Mouse (Mus musculus) heart, embryonic 15.5 days (tissue): ENCODE measurements around the gene Stub1. TPM values are rescaled to one million over a fixed set of nuclear protein-coding genes. Genes with fewer than 3 reads are reported as not detected.
A peak's percentile ranks its signal among the peaks of the same experiment; 100 is the strongest.

ENCODE experiments used
- ATAC-seq: fragments of 200-750 bp; cut with Nextera tagmentation; replicated peaks from 2 replicates; pipeline ENCODE4 v1.8.0; 2017; ENCODE audit warnings: low read depth, moderate TSS enrichment; ENCODE audit not compliant: insufficient number of reproducible peaks, insufficient read depth, low FRiP score
- H3K27ac ChIP-seq: fragments of 300-500 bp; sonication (generic); 2 replicates; pipeline ENCODE4 v1.5.1; 2015; ENCODE audit warnings: mild to moderate bottlenecking, inconsistent platforms
- H3K27me3 ChIP-seq: fragments of 300-500 bp; sonication (generic); 2 replicates; pipeline ENCODE4 v1.6.1; 2015; ENCODE audit warnings: inconsistent platforms
- H3K36me3 ChIP-seq: fragments of 300-500 bp; sonication (generic); 2 replicates; pipeline ENCODE4 v1.6.1; 2015; ENCODE audit warnings: mild to moderate bottlenecking, inconsistent platforms
- H3K4me1 ChIP-seq: fragments of 300-500 bp; sonication (generic); replicated peaks from 2 replicates; pipeline ENCODE4 v1.6.1; 2015; ENCODE audit warnings: inconsistent platforms
- H3K4me2 ChIP-seq: fragments of 300-500 bp; sonication (generic); 2 replicates; pipeline ENCODE4 v1.6.1; 2015; ENCODE audit warnings: inconsistent platforms, mild to moderate bottlenecking, moderate library complexity
- H3K4me3 ChIP-seq: fragments of 300-500 bp; sonication (generic); 2 replicates; pipeline ENCODE4 v1.5.1; 2015; ENCODE audit warnings: mild to moderate bottlenecking, inconsistent platforms
- H3K9ac ChIP-seq: fragments of 300-500 bp; sonication (generic); 2 replicates; pipeline ENCODE4 v1.6.1; 2015; ENCODE audit warnings: mild to moderate bottlenecking, inconsistent platforms
- H3K9me3 ChIP-seq: fragments of 300-500 bp; sonication (generic); replicated peaks from 2 replicates; pipeline ENCODE4 v1.6.1; 2016; ENCODE audit warnings: inconsistent platforms
- WGBS: fragments of 180-500 bp; shearing (Covaris S2); methylation state at CpG from one replicate; pipeline ENCODE4 v1.1.7; 2015; ENCODE audit warnings: mixed read lengths; 5-methylcytosine and 5-hydroxymethylcytosine counted together
- polyA plus RNA-seq: library from polyadenylated mRNA; unstranded; fragments of >200 nt; fragmentation: Nextera tagmentation; extraction: Ambion mirVana; gene quantifications from 2 replicates; pipeline ENCODE4 v1.2.1, GENCODE M21; 2015

The Stub1 gene
- polyA plus RNA-seq, 1 experiment from 2014 or later = 251 TPM

DNA sequence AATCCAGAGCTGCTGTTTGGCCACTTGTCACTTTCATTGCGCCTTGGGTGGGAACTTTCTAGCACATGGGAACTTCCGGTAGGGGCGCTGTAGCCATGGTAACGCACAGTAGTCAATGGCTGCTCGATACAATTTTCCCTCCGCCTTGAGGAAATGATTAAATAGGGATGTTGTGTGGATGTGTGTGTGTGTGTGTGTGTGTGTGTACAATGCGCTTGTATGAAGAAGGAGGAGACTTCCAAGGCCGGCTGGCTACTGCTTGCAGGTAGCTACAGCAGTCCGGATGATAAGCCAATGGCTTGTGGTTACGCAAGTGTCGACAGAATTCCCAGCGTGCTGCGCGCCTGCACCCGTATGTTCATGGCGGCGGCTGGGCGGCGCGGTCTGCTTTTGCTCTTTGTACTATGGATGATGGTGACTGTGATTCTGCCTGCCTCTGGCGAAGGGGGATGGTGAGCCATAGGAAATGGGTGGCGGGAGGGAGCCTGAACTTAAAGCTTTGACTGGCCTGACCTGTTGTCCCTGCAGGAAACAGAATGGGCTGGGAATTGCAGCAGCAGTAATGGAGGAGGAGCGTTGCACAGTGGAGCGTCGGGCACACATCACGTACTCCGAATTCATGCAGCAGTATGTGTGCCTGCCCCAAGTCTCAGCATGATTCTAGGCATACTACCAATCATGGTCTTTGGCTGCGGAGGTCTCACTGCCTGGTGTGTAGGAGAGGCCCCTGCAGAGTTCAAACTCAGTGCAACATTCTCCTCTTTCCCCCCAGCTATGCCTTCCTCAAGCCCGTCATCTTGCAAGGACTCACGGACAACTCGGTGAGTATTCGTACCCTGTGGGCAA lies 4.3 kb downstream of the Stub1 start, which contains the start of gene Jmjd8:
Jmjd8 (plus strand) TSS at position 156 of the 846 bp plus-strand sequence.
- H3K4me2 ChIP-seq = peak within 1 kb of the TSS; percentile 84
- no peak for ATAC-seq
- H3K4me3 ChIP-seq = peak within 1 kb of the TSS; percentile 72
- H3K36me3 ChIP-seq = peaks cover 18% of the 10 kb centered on the region
- peaks cover 55% of the 10 kb centered on the region for H3K4me1 ChIP-seq
- no peaks in the 10 kb centered on the region for H3K27me3 ChIP-seq
- WGBS = under 1% methylated on average over 32 of the region's 32 CpGs
- peak within 1 kb of the TSS; percentile 82 for H3K9ac ChIP-seq
- peak within 1 kb of the TSS; percentile 90 for H3K27ac ChIP-seq
- H3K9me3 ChIP-seq = no peaks in the 10 kb centered on the region

DNA sequence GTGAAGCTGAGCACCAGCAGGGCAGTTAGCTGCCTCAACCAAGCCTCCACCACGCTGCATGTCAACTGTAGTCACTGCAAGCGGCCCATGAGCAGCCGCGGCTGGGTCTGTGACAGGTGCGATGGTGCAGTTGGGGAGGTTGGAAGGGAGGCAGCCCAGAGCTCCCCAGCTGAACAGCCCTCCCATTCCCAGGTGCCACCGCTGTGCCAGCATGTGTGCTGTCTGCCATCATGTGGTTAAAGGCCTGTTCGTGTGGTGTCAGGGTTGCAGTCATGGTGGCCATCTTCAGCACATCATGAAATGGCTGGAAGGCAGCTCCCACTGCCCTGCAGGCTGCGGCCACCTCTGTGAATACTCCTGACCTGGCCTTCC lies 5.0 kb downstream of the Stub1 start:
- H3K36me3 ChIP-seq = peaks cover 18% of the 10 kb centered on the region
- WGBS = 81% methylated on average over 8 of the region's 8 CpGs
- H3K4me2 ChIP-seq = peak overlapping the region; percentile 84
- peak overlapping the region; percentile 90 for H3K27ac ChIP-seq
- no peaks in the 10 kb centered on the region for H3K27me3 ChIP-seq
- H3K9me3 ChIP-seq = no peaks in the 10 kb centered on the region
- H3K4me3 ChIP-seq = peak overlapping the region; percentile 72
- peak overlapping the region; percentile 82; the same call in 1 of the 2 replicates for H3K9ac ChIP-seq
- no peak for ATAC-seq
- peaks cover 56% of the 10 kb centered on the region for H3K4me1 ChIP-seq

GRCm38 (mm10) chr17:25827546-25828222 lies 5.5 kb downstream of the Stub1 start:
- H3K27ac ChIP-seq = no peak overlapping the region
- peaks cover 56% of the 10 kb centered on the region for H3K4me1 ChIP-seq
- H3K36me3 ChIP-seq = peaks cover 18% of the 10 kb centered on the region
- H3K27me3 ChIP-seq = no peaks in the 10 kb centered on the region
- no peak overlapping the region for H3K9ac ChIP-seq
- H3K4me2 ChIP-seq = no peak overlapping the region
- H3K9me3 ChIP-seq = no peaks in the 10 kb centered on the region
- no peak overlapping the region for H3K4me3 ChIP-seq
- no peak for ATAC-seq
- 89% methylated on average over 22 of the region's 22 CpGs for WGBS

- H3K4me1 ChIP-seq = peaks cover 54% of the 10 kb centered on the region
- WGBS = 91% methylated on average over 13 of the region's 13 CpGs
- no peak overlapping the region for H3K27ac ChIP-seq
- no peak for ATAC-seq
- H3K9me3 ChIP-seq = no peaks in the 10 kb centered on the region
- H3K9ac ChIP-seq = no peak overlapping the region
- H3K36me3 ChIP-seq = peaks cover 18% of the 10 kb centered on the region
- peaks cover 7% of the 10 kb centered on the region for H3K27me3 ChIP-seq
- no peak overlapping the region for H3K4me3 ChIP-seq
- H3K4me2 ChIP-seq = no peak overlapping the region
Measured at GRCm38 (mm10) chr17:25827011-25827410, 6.2 kb downstream of the Stub1 start.

DNA sequence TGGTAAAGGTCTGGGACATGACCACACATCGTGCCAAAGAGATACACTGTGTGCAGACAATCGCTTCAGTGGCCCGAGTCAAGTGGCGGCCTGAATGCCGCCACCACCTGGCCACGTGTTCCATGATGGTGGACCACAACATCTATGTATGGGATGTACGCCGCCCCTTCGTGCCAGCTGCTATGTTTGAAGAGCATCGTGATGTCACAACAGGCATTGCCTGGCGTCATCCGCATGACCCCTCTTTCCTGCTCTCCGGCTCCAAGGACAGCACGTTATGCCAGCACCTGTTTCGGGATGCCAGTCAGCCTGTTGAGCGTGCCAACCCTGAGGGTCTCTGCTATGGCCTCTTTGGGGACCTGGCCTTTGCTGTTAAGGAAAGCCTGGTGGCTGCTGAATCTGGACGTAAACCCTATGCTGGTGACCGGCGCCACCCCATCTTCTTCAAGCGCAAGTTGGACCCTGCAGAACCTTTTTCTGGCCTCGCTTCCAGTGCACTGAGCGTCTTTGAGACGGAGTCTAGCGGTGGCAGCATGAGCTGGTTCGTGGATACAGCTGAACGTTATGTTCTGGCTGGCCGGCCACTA lies 7.1 kb downstream of the Stub1 start:
- 94% methylated on average over 27 of the region's 27 CpGs for WGBS
- peaks cover 44% of the 10 kb centered on the region for H3K4me1 ChIP-seq
- no peak for ATAC-seq
- peaks cover 14% of the 10 kb centered on the region for H3K36me3 ChIP-seq
- peaks cover 15% of the 10 kb centered on the region for H3K27me3 ChIP-seq
- no peak overlapping the region for H3K9ac ChIP-seq
- no peaks in the 10 kb centered on the region for H3K9me3 ChIP-seq
- no peak overlapping the region for H3K4me3 ChIP-seq
- H3K4me2 ChIP-seq = no peak overlapping the region
- no peak overlapping the region for H3K27ac ChIP-seq

- peak overlapping the region; percentile 87; the same call in 1 of the 2 replicates for H3K4me2 ChIP-seq
- no peak overlapping the region for H3K9ac ChIP-seq
- peaks cover 6% of the 10 kb centered on the region; the same call in 1 of the 2 replicates for H3K36me3 ChIP-seq
- H3K27ac ChIP-seq = no peak overlapping the region
- WGBS = 84% methylated on average over 6 of the region's 6 CpGs
- ATAC-seq = no peak
- H3K9me3 ChIP-seq = no peaks in the 10 kb centered on the region
- H3K27me3 ChIP-seq = peaks cover 23% of the 10 kb centered on the region
- peaks cover 38% of the 10 kb centered on the region for H3K4me1 ChIP-seq
- H3K4me3 ChIP-seq = no peak overlapping the region
Measured at GRCm38 (mm10) chr17:25825311-25825710, 7.9 kb downstream of the Stub1 start.

GRCm38 (mm10) chr17:25824362-25825142 lies 8.7 kb downstream of the Stub1 start:
- no peak for ATAC-seq
- Histone ChIP-seq H3K9ac (peak overlapping the region; percentile 63; the same call in 1 of the 2 replicates), H3K9me3 (no peaks in the 10 kb centered on the region), H3K4me1 (peaks cover 33% of the 10 kb centered on the region), H3K27ac (no peak overlapping the region), H3K4me2 (peak overlapping the region; percentile 87), H3K27me3 (peaks cover 30% of the 10 kb centered on the region), H3K36me3 (peaks cover 5% of the 10 kb centered on the region; the same call in 1 of the 2 replicates), H3K4me3 (peak overlapping the region; percentile 61)
- WGBS = 69% methylated on average over 17 of the region's 17 CpGs

DNA sequence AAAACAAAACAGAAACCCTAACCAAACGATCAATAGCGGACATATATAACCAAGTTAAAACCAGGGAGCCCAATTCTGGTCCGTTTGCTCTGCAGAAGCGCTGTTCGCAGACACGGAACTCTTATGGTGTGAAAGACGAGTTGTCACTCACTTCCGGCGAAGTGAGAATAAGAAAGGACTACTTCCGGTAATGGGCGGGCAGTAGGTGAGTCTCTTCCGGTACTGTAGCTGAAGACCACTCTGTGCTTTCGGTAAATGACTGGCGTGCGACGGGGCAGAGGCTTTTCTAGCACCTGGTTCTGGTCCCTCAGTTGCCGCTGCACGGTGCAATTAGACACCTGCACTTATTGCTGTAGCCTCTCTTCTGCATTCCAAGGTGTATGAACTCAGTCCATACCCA lies 9.8 kb downstream of the Stub1 start, which contains the start of gene Wdr24:
Wdr24 (plus strand) TSS at position 176 of the 400 bp plus-strand sequence.
- Histone ChIP-seq H3K27ac (peak within 1 kb of the TSS; percentile 8; the same call in 1 of the 2 replicates), H3K9me3 (no peaks in the 10 kb centered on the region), H3K27me3 (peaks cover 41% of the 10 kb centered on the region), H3K9ac (peak within 1 kb of the TSS; percentile 63), H3K36me3 (peaks cover 5% of the 10 kb centered on the region; the same call in 1 of the 2 replicates), H3K4me1 (peaks cover 24% of the 10 kb centered on the region), H3K4me2 (peak within 1 kb of the TSS; percentile 87), H3K4me3 (peak within 1 kb of the TSS; percentile 61)
- peak; percentile 58; the same call in 1 of the 2 replicates for ATAC-seq
- WGBS = under 1% methylated on average over 18 of the region's 18 CpGs

GRCm38 (mm10) chr17:25818851-25819780 lies 14.1 kb downstream of the Stub1 start:
- H3K9ac ChIP-seq = no peak overlapping the region
- 8% methylated on average over 46 of the region's 46 CpGs for WGBS
- H3K9me3 ChIP-seq = no peaks in the 10 kb centered on the region
- no peak for ATAC-seq
- peaks cover 5% of the 10 kb centered on the region for H3K4me1 ChIP-seq
- H3K36me3 ChIP-seq = no peaks in the 10 kb centered on the region
- peak overlapping the region; percentile 4; the same call in 1 of the 2 replicates for H3K4me3 ChIP-seq
- peak overlapping the region; percentile 5 for H3K4me2 ChIP-seq
- no peak overlapping the region for H3K27ac ChIP-seq
- peaks cover 81% of the 10 kb centered on the region for H3K27me3 ChIP-seq

DNA sequence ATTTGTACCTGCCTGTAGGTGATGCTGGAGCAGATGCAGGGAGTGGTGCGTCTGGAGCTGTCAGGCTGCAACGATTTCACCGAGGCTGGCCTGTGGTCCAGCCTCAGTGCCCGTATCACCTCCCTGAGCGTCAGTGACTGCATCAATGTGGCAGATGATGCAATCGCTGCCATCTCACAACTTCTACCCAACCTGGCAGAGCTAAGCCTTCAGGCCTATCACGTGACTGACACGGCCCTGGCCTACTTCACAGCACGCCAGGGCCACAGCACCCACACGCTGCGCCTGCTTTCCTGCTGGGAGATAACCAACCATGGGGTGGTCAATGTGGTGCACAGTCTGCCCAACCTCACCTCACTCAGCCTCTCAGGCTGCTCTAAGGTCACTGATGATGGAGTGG lies 15.5 kb downstream of the Stub1 start:
- no peak overlapping the region for H3K27ac ChIP-seq
- ATAC-seq = no peak

More for the DNA sequence above, 15.5 kb downstream of the Stub1 start:
- no peaks in the 10 kb centered on the region for H3K9me3 ChIP-seq
- 73% methylated on average over 11 of the region's 11 CpGs for WGBS
- H3K4me2 ChIP-seq = no peak overlapping the region
- H3K4me1 ChIP-seq = peaks cover 4% of the 10 kb centered on the region
- no peaks in the 10 kb centered on the region for H3K36me3 ChIP-seq
- no peak overlapping the region for H3K4me3 ChIP-seq
- H3K9ac ChIP-seq = no peak overlapping the region
- peaks cover 92% of the 10 kb centered on the region for H3K27me3 ChIP-seq
